1 mouse cellular context compared by ENCODE assay signal in the genomic region with DNA sequence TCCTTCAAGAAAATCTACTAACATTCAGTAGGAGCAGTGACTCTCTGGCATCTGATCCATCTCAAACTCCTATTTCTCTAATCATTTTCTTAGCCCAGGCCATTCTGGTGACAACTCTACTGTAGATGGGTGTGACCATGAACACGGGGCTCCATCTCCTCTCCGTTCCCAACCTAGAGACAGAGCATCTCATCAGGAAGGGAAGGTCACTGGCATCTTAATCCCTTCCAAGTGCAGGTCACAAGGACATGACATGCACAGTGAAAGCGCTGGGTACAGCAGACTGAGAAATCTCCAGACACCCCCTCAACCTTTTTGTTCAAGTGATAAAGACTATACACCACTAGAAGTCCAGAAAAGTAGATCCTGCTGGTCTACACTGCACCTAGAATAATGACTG.
TF ChIP-seq lines count a peak whose summit lies in the region.

No protein-coding gene starts in this region.

TF ChIP-seq in MEL, 35 proteins besides CTCF, POLR2A, EP300 and RAD21 (continued from another document):
- no peak for TF ChIP-seq POLR2AphosphoS2 (IDR thresholded peaks at IDR 0.05; ENCODE audit: low read length)
TF ChIP-seq in MEL: peak in this region for 0.
